ENCODE assay signal across 8 mouse cellular contexts in the genomic region with DNA sequence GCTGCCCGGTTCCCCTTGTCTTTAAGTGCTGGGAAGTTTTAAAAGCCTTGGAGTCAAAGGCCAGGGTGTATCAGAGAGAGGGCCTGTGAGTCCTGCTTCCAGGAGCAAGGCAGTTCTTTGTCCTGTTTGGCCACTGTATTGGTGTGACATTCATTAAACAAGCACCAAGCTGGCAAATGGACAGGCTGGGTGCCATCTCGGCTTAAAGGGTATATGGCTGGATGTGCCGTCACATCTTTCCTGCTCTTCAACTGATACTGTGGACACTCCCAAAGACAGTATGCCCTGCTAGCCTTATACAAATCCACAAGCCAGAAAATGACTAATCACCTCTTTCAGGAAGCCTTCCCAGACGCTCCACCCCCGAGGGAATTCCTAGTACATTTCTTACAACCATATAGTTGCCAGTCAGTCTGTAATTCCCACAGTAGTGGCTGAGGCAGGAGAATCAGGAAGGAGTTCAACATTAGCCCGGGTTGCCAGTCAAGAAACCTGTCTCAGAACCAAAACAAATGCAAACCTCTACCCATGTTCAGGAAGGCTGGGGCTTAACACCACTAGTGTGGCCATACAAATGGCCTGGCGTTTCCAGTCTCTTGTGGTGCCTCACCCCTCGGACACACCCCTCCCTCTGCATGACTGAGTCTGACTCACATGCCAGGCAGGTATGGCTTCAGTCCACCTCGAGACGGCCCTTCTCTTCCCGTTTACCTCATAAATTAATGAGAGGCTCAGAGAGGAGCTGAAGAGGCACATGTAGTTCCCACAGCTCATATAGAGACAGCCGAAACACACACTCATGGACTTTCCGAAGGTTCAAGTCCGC.
DNase-seq lines count a peak whose midpoint lies in the region; ATAC-seq lines count a peak whose summit lies in the region.

No protein-coding gene starts in this region.

- no peaks in the 10 kb centered on the region for H3K27me3 ChIP-seq in kidney, embryonic 14.5 days (ENCODE audit: control insufficient read depth, insufficient read depth, low read length)
- H3K27me3 ChIP-seq in hindbrain, embryonic 11.5 days (ENCODE audit: control insufficient read depth, insufficient read depth, low read length), result no peaks in the 10 kb centered on the region

- WGBS in kidney, embryonic 14.5 days, result 34% methylated on average over 14 of the region's 14 CpGs
- WGBS in hindbrain, embryonic 11.5 days, result 56% methylated on average over 14 of the region's 14 CpGs

- H3K4me3 ChIP-seq in kidney, embryonic 14.5 days (ENCODE audit: low read length), result peak overlapping the region; percentile 49
- no peak overlapping the region for H3K4me3 ChIP-seq in hindbrain, embryonic 11.5 days (ENCODE audit: low read depth, low read length)

- no peaks in the 10 kb centered on the region for H3K9me3 ChIP-seq in kidney, embryonic 14.5 days (ENCODE audit: control insufficient read depth, low read length)
- no peaks in the 10 kb centered on the region for H3K9me3 ChIP-seq in hindbrain, embryonic 11.5 days (ENCODE audit: control insufficient read depth, low read length)

- no peaks in the 10 kb centered on the region; the same call in 1 of the 2 replicates for H3K36me3 ChIP-seq in kidney, embryonic 14.5 days (ENCODE audit: control insufficient read depth, insufficient read depth, low read length)
- no peaks in the 10 kb centered on the region for H3K36me3 ChIP-seq in hindbrain, embryonic 11.5 days (ENCODE audit: control insufficient read depth, insufficient read depth, low read length)

- H3K9ac ChIP-seq in kidney, embryonic 14.5 days (ENCODE audit: low read depth, low read length), result peak overlapping the region; percentile 87; the same call in 1 of the 2 replicates
- H3K9ac ChIP-seq in hindbrain, embryonic 11.5 days (ENCODE audit: low read depth, low read length), result no peak overlapping the region

- H3K27ac ChIP-seq in kidney, embryonic 14.5 days (ENCODE audit: low read depth, low read length), result peak overlapping the region; percentile 88
- H3K27ac ChIP-seq in hindbrain, embryonic 11.5 days (ENCODE audit: low read depth, low read length), result no peak overlapping the region

- no peak for ATAC-seq in kidney, embryonic 14.5 days (ENCODE audit: low FRiP score, low TSS enrichment)
- ATAC-seq in hindbrain, embryonic 11.5 days (ENCODE audit: low FRiP score), result no peak

- H3K4me1 ChIP-seq in kidney, embryonic 14.5 days (ENCODE audit: control insufficient read depth, insufficient read depth, low read length), result peaks cover 65% of the 10 kb centered on the region
- peaks cover 18% of the 10 kb centered on the region; the same call in 1 of the 2 replicates for H3K4me1 ChIP-seq in hindbrain, embryonic 11.5 days (replicated peaks; ENCODE audit: control insufficient read depth, insufficient read depth, low read length)

- DNase-seq in kidney, postnatal 10 days, result no peak
- peak; percentile 64 for DNase-seq in MN1 (ENCODE audit: low spot score)
- DNase-seq in hindbrain, embryonic 11.5 days (ENCODE audit: low spot score), result no peak
- peak; percentile 64 for DNase-seq in lung, postnatal 36 days
- no peak for DNase-seq in frontal cortex, postnatal 36 days (ENCODE audit: low spot score in 2 of 2)
- DNase-seq in adrenal gland, postnatal 4 days (ENCODE audit: low spot score in 2 of 2), result no peak
- DNase-seq in adrenal gland, postnatal 10 days, result no peak

- peak overlapping the region; percentile 89 for H3K4me2 ChIP-seq in kidney, embryonic 14.5 days (replicated peaks; ENCODE audit: low read depth, low read length)
- H3K4me2 ChIP-seq in hindbrain, embryonic 11.5 days (replicated peaks; ENCODE audit: low read depth, low read length), result peak overlapping the region; percentile 61; the same call in 1 of the 2 replicates

Comparison
In these comparisons a context has a peak if more than half of its experiments do, and no peak if none do; other contexts are left out.
1. DNase-seq: peak in MN1 (single experiment) and lung, postnatal 36 days (single experiment); none in kidney, postnatal 10 days (single experiment), hindbrain, embryonic 11.5 days (single experiment), frontal cortex, postnatal 36 days (0 of 2), adrenal gland, postnatal 4 days (0 of 2) and adrenal gland, postnatal 10 days (single experiment).